Mouse (Mus musculus) bone marrow, adult 2 months (tissue): ENCODE results near the gene Mfn2.

Source experiments
- CTCF ChIP-seq: fragments of 200-500 bp; IDR thresholded peaks from 2 replicates; pipeline ENCODE4 v1.5.1; 2011; ENCODE audit warnings: low read length, control low read depth; ENCODE audit not compliant: control insufficient read depth, insufficient read depth
- POLR2A ChIP-seq: fragments of 200-500 bp; IDR thresholded peaks from 2 replicates; pipeline ENCODE4 v1.6.1; 2011; ENCODE audit warnings: low read depth, mild to moderate bottlenecking, control low read depth, low read length, borderline replicate concordance; ENCODE audit not compliant: control insufficient read depth

GRCm38 (mm10) chr4:147890341-147890740 lies 14.2 kb downstream of the Mfn2 start:
- TF ChIP-seq CTCF (no peak), POLR2A (no peak)
